Mouse (Mus musculus): ENCODE results near the gene Mctp1.

GRCm38 (mm10) chr13:76759832-76760490 lies 375.6 kb downstream of the Mctp1 start:
- TF ChIP-seq CTCF (IDR thresholded peaks at IDR 0.05; ENCODE audit: borderline replicate concordance, insufficient read depth, low read length): no peak
- no peak for TF ChIP-seq POLR2A (IDR thresholded peaks at IDR 0.05; ENCODE audit: low read depth, low read length)
